Mouse (Mus musculus) CD4-positive, CD25-positive, alpha-beta regulatory T cell, adult 9 weeks (primary cell): ENCODE data around the gene Ears2. TPM values are rescaled to one million over a fixed set of nuclear protein-coding genes. Genes with fewer than 3 reads are reported as not detected.

Source experiments
- polyA plus RNA-seq: library from polyadenylated mRNA; unstranded; fragments of 100-300 nt; shearing (Covaris generic); gene quantifications from one replicate; pipeline ENCODE4 v1.2.1, GENCODE M21; 2017

The Ears2 gene
- polyA plus RNA-seq: 11.8 TPM

DNA sequence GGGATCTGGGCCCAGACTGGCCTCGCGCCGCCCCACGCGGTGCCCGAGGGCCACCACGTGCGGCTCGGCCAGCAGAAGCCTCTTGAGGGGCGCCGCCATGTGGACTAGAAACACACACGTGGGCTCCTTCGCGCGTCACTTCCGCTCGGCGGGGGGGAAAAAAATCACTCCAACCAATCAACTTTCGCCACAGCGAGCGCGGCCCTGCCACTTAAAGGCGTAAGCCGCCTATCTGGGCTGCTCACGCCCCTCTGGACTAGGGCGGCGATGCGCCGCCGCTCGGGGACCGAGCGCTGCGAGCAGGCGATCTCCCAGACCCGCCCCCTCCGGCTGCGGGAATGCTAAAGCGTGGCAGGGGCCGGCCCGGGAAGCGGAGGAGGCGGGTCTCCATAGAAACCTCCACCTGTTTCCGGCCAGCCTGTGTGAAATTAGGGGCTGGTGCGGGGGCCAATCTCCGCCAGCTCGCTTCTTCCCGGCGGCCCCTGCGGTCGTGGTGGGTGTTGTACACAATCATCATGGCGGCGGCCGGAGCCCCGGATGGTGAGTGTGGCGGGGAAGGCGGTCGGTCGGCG, at the start of gene Ears2, which contains the start of gene Ubfd1:
Ears2 (minus strand) TSS at position 319 of the 572 bp plus-strand sequence.
Ubfd1 (plus strand) TSS at position 231 of the 572 bp plus-strand sequence.

DNA sequence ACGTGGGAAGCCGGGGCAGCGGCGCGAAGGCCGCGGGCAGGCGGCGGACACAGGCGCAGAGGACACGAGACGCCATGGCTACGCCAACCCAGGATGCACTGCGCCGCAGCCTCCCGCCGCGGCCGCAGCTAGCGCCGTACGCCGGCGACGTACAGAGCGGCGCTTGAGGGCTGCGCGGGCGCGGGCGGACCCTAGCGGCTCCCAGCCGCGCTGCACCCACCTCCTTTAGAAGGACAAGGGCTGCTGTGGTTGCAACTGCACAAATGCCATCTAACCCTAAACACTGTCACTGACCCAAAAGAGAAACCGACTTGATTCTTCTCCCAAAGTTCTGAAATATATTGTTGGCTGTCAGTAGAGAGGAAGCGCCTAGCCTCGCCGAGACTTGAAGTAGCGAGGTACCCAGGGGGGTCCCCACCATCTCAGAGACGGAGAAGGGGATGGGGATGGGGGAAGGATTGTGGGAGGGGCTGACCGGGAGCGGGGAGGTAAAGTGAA, 34.7 kb upstream of the Ears2 start, which contains the start of gene Ndufab1:
Ndufab1 (minus strand) TSS at position 140 of the 498 bp plus-strand sequence.

DNA sequence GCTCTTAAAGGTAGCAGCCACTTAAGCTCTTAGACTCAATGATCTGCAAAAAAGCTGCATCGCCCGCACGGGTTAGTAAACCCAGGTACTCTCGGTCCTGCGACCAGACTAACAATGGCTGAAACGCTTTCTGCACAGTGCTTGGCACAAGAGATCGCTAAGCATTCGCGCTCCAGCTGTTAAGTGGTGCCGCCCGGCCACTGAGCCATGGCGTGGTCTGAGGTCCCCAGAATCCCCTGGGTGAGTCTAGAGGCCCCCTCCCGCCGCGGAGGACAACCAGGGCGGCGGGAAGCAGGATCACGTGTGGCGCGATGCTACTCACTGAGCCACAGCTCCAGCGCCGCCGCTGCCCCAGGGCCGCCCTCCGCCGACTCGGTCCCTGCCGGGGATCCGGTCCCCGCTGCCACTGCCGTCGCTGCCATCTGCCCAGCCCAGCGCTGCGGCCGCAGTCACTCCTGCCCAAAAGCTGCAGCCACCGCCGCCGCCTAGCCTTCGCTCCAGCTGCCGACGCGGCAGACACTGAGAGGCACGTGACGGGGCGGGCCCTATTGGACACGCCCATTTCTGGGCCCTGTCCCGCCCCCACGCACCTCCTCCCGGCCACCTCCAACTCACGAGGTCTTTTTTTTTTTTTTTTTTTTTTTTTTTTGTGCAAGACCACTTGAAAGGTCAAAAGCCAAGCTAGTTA, 46.3 kb downstream of the Ears2 start, which contains the start of gene Gga2:
Gga2 (minus strand) TSS at position 556 of the 688 bp plus-strand sequence.

Other genes with a start within 250 kb of the Ears2 start
- 0.61 TPM for gene Scnn1b, start 202.2 kb downstream of the Ears2 start, polyA plus RNA-seq
- 19.7 TPM for gene Cog7, start 85.6 kb downstream of the Ears2 start, polyA plus RNA-seq
- gene Gga2, start 46.0 kb downstream of the Ears2 start, polyA plus RNA-seq: 2.9 TPM
- gene Ubfd1, start 88 bp downstream of the Ears2 start, polyA plus RNA-seq: 7.6 TPM
- 124 TPM for gene Ndufab1, start 34.6 kb upstream of the Ears2 start, polyA plus RNA-seq
- 9.1 TPM for gene Palb2, start 65.7 kb upstream of the Ears2 start, polyA plus RNA-seq
- 138 TPM for gene Dctn5, start 65.8 kb upstream of the Ears2 start, polyA plus RNA-seq
- gene Plk1, start 92.2 kb upstream of the Ears2 start, polyA plus RNA-seq: 5.4 TPM
- gene Ern2, start 118.9 kb upstream of the Ears2 start, polyA plus RNA-seq: not detected
- gene Chp2, start 152.2 kb upstream of the Ears2 start, polyA plus RNA-seq: not detected
- gene Prkcb, start 221.5 kb upstream of the Ears2 start, polyA plus RNA-seq: 28.1 TPM